Mouse (Mus musculus): Measurements from ENCODE around the gene Ccdc42. TPM values are rescaled to one million over a fixed set of nuclear protein-coding genes. Genes with fewer than 3 reads are reported as not detected.
A peak's percentile ranks its signal among the peaks of the same experiment; 100 is the strongest.

Ccdc42 gene
- 1 to 10 TPM; 2.3 to 2.4 TPM for total RNA-seq (2021)

- DNase-seq = no peak
These were observed at the start of gene Ccdc42 for GRCm38 (mm10) chr11:68586721-68587120. TSS of gene Ccdc42 (plus strand) at chr11:68587021.

GRCm38 (mm10) chr11:68539621-68540020 is 47.2 kb upstream of the Ccdc42 start:
- no peak for DNase-seq

GRCm38 (mm10) chr11:68544554-68544953 is 42.3 kb upstream of the Ccdc42 start:
- DNase-seq = no peak

GRCm38 (mm10) chr11:68545172-68545571 is 41.6 kb upstream of the Ccdc42 start:
- DNase-seq = no peak

GRCm38 (mm10) chr11:68545682-68546222 is 41.1 kb upstream of the Ccdc42 start:
- DNase-seq = no peak

GRCm38 (mm10) chr11:68547484-68547883 is 39.3 kb upstream of the Ccdc42 start:
- no peak for DNase-seq

- no peak for DNase-seq
These were observed 37.2 kb upstream of the Ccdc42 start for GRCm38 (mm10) chr11:68549597-68549996.

- DNase-seq = no peak
These were observed 36.5 kb upstream of the Ccdc42 start for GRCm38 (mm10) chr11:68550358-68550757.

GRCm38 (mm10) chr11:68553981-68554471 is 32.8 kb upstream of the Ccdc42 start:
- DNase-seq = no peak

GRCm38 (mm10) chr11:68555918-68556584 is 30.8 kb upstream of the Ccdc42 start, which contains the start of gene Mfsd6l:
TSS of gene Mfsd6l (plus strand) at chr11:68556186.
- no peak for DNase-seq

- no peak for DNase-seq
These were observed 27.3 kb upstream of the Ccdc42 start for GRCm38 (mm10) chr11:68559546-68559945.

GRCm38 (mm10) chr11:68561957-68562950 is 24.6 kb upstream of the Ccdc42 start:
- DNase-seq = no peak

GRCm38 (mm10) chr11:68564356-68565031 is 22.3 kb upstream of the Ccdc42 start:
- no peak for DNase-seq

GRCm38 (mm10) chr11:68565032-68565429 is 21.8 kb upstream of the Ccdc42 start:
- DNase-seq = no peak

GRCm38 (mm10) chr11:68566447-68567059 is 20.3 kb upstream of the Ccdc42 start:
- DNase-seq = peak; percentile 74 to 77

- DNase-seq = no peak
These were observed 16.0 kb upstream of the Ccdc42 start for GRCm38 (mm10) chr11:68570861-68571260.

GRCm38 (mm10) chr11:68577076-68577475 is 9.7 kb upstream of the Ccdc42 start:
- DNase-seq = no peak

GRCm38 (mm10) chr11:68579462-68579881 is 7.3 kb upstream of the Ccdc42 start:
- peak; percentile 53 to 56 for DNase-seq

- no peak for DNase-seq
These were observed 6.3 kb upstream of the Ccdc42 start for GRCm38 (mm10) chr11:68580566-68580965.

- DNase-seq = peak; percentile 48 to 61
These were observed 3.6 kb upstream of the Ccdc42 start for GRCm38 (mm10) chr11:68583225-68583624.

- DNase-seq = no peak
These were observed 2.8 kb upstream of the Ccdc42 start for GRCm38 (mm10) chr11:68583906-68584480.

All from layer of hippocampus, postnatal 36 days (tissue).